Mouse (Mus musculus): ENCODE data around the gene Rai1. TPM values are rescaled to one million over a fixed set of nuclear protein-coding genes. Genes with fewer than 3 reads are reported as not detected.
A peak's percentile ranks its signal among the peaks of the same experiment; 100 is the strongest.

The Rai1 gene
- polyA plus RNA-seq, 1 experiment from 2014 or later = 22.9 TPM

GRCm38 (mm10) chr11:60090696-60091421, 14.0 kb upstream of the Rai1 start:
- Histone ChIP-seq H3K4me1 (replicated peaks; ENCODE audit: control insufficient read depth, insufficient read depth, low read length) (peaks cover 20% of the 10 kb centered on the region), H3K36me3 (ENCODE audit: control insufficient read depth, insufficient read depth, low read length) (no peaks in the 10 kb centered on the region), H3K27me3 (ENCODE audit: control insufficient read depth, insufficient read depth, low read depth, low read length) (no peaks in the 10 kb centered on the region), H3K27ac (ENCODE audit: low read length) (no peak overlapping the region), H3K4me3 (ENCODE audit: low read length) (no peak overlapping the region), H3K9me3 (ENCODE audit: control insufficient read depth, low read length) (no peaks in the 10 kb centered on the region), H3K4me2 (ENCODE audit: low read depth, low read length) (no peak overlapping the region), H3K9ac (ENCODE audit: low read length) (0 out of 2 replicates have a peak overlapping the region, but pooled peaks have one; percentile 14)
- ATAC-seq (ENCODE audit: low read depth) = no peak
- WGBS = 39% methylated on average over 5 of the region's 5 CpGs

GRCm38 (mm10) chr11:60091422-60091761, 13.4 kb upstream of the Rai1 start:
- 0 out of 2 replicates have a peak overlapping the region, but pooled peaks have one; percentile 14 for H3K9ac ChIP-seq (ENCODE audit: low read length)
- no peak overlapping the region for H3K4me2 ChIP-seq (ENCODE audit: low read depth, low read length)
- H3K9me3 ChIP-seq (ENCODE audit: control insufficient read depth, low read length) = no peaks in the 10 kb centered on the region
- no peak for ATAC-seq (ENCODE audit: low read depth)
- H3K27ac ChIP-seq (ENCODE audit: low read length) = no peak overlapping the region
- H3K36me3 ChIP-seq (ENCODE audit: control insufficient read depth, insufficient read depth, low read length) = no peaks in the 10 kb centered on the region
- H3K27me3 ChIP-seq (ENCODE audit: control insufficient read depth, insufficient read depth, low read depth, low read length) = no peaks in the 10 kb centered on the region
- WGBS = 52% methylated on average over 7 of the region's 7 CpGs
- peaks cover 20% of the 10 kb centered on the region for H3K4me1 ChIP-seq (replicated peaks; ENCODE audit: control insufficient read depth, insufficient read depth, low read length)
- H3K4me3 ChIP-seq (ENCODE audit: low read length) = no peak overlapping the region

GRCm38 (mm10) chr11:60093227-60093626, 11.6 kb upstream of the Rai1 start:
- ATAC-seq (ENCODE audit: low read depth) = no peak
- no peak overlapping the region for H3K4me3 ChIP-seq (ENCODE audit: low read length)
- no peak overlapping the region for H3K4me2 ChIP-seq (ENCODE audit: low read depth, low read length)
- H3K4me1 ChIP-seq (replicated peaks; ENCODE audit: control insufficient read depth, insufficient read depth, low read length) = peaks cover 20% of the 10 kb centered on the region
- no peaks in the 10 kb centered on the region for H3K36me3 ChIP-seq (ENCODE audit: control insufficient read depth, insufficient read depth, low read length)
- no peaks in the 10 kb centered on the region for H3K27me3 ChIP-seq (ENCODE audit: control insufficient read depth, insufficient read depth, low read depth, low read length)
- 0 out of 2 replicates have a peak overlapping the region, but pooled peaks have one; percentile 15 for H3K9ac ChIP-seq (ENCODE audit: low read length)
- H3K27ac ChIP-seq (ENCODE audit: low read length) = no peak overlapping the region
- no peaks in the 10 kb centered on the region for H3K9me3 ChIP-seq (ENCODE audit: control insufficient read depth, low read length)

GRCm38 (mm10) chr11:60093984-60094587, 10.7 kb upstream of the Rai1 start:
- Histone ChIP-seq H3K9me3 (ENCODE audit: control insufficient read depth, low read length) (no peaks in the 10 kb centered on the region), H3K4me1 (replicated peaks; ENCODE audit: control insufficient read depth, insufficient read depth, low read length) (peaks cover 20% of the 10 kb centered on the region), H3K4me2 (ENCODE audit: low read depth, low read length) (no peak overlapping the region), H3K9ac (ENCODE audit: low read length) (no peak overlapping the region), H3K4me3 (ENCODE audit: low read length) (no peak overlapping the region), H3K27ac (ENCODE audit: low read length) (no peak overlapping the region), H3K36me3 (ENCODE audit: control insufficient read depth, insufficient read depth, low read length) (no peaks in the 10 kb centered on the region), H3K27me3 (ENCODE audit: control insufficient read depth, insufficient read depth, low read depth, low read length) (no peaks in the 10 kb centered on the region)
- ATAC-seq (ENCODE audit: low read depth) = no peak
- 64% methylated on average over 7 of the region's 7 CpGs for WGBS

- Histone ChIP-seq H3K27me3 (ENCODE audit: control insufficient read depth, insufficient read depth, low read depth, low read length) (no peaks in the 10 kb centered on the region), H3K4me1 (replicated peaks; ENCODE audit: control insufficient read depth, insufficient read depth, low read length) (peaks cover 20% of the 10 kb centered on the region), H3K9ac (ENCODE audit: low read length) (no peak overlapping the region), H3K4me3 (ENCODE audit: low read length) (no peak overlapping the region), H3K27ac (ENCODE audit: low read length) (no peak overlapping the region), H3K36me3 (ENCODE audit: control insufficient read depth, insufficient read depth, low read length) (no peaks in the 10 kb centered on the region), H3K4me2 (ENCODE audit: low read depth, low read length) (no peak overlapping the region), H3K9me3 (ENCODE audit: control insufficient read depth, low read length) (no peaks in the 10 kb centered on the region)
- peak; percentile 68 for ATAC-seq (ENCODE audit: low read depth)
- WGBS = 30% methylated on average over 9 of the region's 9 CpGs
Observed at GRCm38 (mm10) chr11:60094909-60095810, 9.7 kb upstream of the Rai1 start.

GRCm38 (mm10) chr11:60099555-60100186, 5.1 kb upstream of the Rai1 start:
- no peak overlapping the region for H3K4me2 ChIP-seq (ENCODE audit: low read depth, low read length)
- no peaks in the 10 kb centered on the region for H3K27me3 ChIP-seq (ENCODE audit: control insufficient read depth, insufficient read depth, low read depth, low read length)
- H3K9ac ChIP-seq (ENCODE audit: low read length) = no peak overlapping the region
- WGBS = 47% methylated on average over 8 of the region's 8 CpGs
- H3K36me3 ChIP-seq (ENCODE audit: control insufficient read depth, insufficient read depth, low read length) = no peaks in the 10 kb centered on the region
- no peaks in the 10 kb centered on the region for H3K9me3 ChIP-seq (ENCODE audit: control insufficient read depth, low read length)
- peak overlapping the region; percentile 16; the same call in 1 of the 2 replicates for H3K27ac ChIP-seq (ENCODE audit: low read length)
- peaks cover 22% of the 10 kb centered on the region for H3K4me1 ChIP-seq (replicated peaks; ENCODE audit: control insufficient read depth, insufficient read depth, low read length)
- no peak for ATAC-seq (ENCODE audit: low read depth)
- no peak overlapping the region for H3K4me3 ChIP-seq (ENCODE audit: low read length)

GRCm38 (mm10) chr11:60100827-60101555, 3.8 kb upstream of the Rai1 start:
- ATAC-seq (ENCODE audit: low read depth) = no peak
- WGBS = 59% methylated on average over 4 of the region's 4 CpGs
- H3K9ac ChIP-seq (ENCODE audit: low read length) = no peak overlapping the region

GRCm38 (mm10) chr11:60101986-60102385, 2.8 kb upstream of the Rai1 start:
- 83% methylated on average over 4 of the region's 4 CpGs for WGBS
- no peaks in the 10 kb centered on the region for H3K36me3 ChIP-seq (ENCODE audit: control insufficient read depth, insufficient read depth, low read length)
- no peak overlapping the region for H3K4me2 ChIP-seq (ENCODE audit: low read depth, low read length)

More at GRCm38 (mm10) chr11:60100827-60101555, 3.8 kb upstream of the Rai1 start:
- Histone ChIP-seq H3K4me2 (ENCODE audit: low read depth, low read length) (no peak overlapping the region), H3K27me3 (ENCODE audit: control insufficient read depth, insufficient read depth, low read depth, low read length) (no peaks in the 10 kb centered on the region), H3K36me3 (ENCODE audit: control insufficient read depth, insufficient read depth, low read length) (no peaks in the 10 kb centered on the region), H3K4me1 (replicated peaks; ENCODE audit: control insufficient read depth, insufficient read depth, low read length) (peaks cover 16% of the 10 kb centered on the region), H3K4me3 (ENCODE audit: low read length) (no peak overlapping the region), H3K9me3 (ENCODE audit: control insufficient read depth, low read length) (no peaks in the 10 kb centered on the region), H3K27ac (ENCODE audit: low read length) (peak overlapping the region; percentile 63)

More at GRCm38 (mm10) chr11:60101986-60102385, 2.8 kb upstream of the Rai1 start:
- ATAC-seq (ENCODE audit: low read depth) = no peak
- Histone ChIP-seq H3K9me3 (ENCODE audit: control insufficient read depth, low read length) (no peaks in the 10 kb centered on the region), H3K27ac (ENCODE audit: low read length) (no peak overlapping the region), H3K4me1 (replicated peaks; ENCODE audit: control insufficient read depth, insufficient read depth, low read length) (peaks cover 19% of the 10 kb centered on the region), H3K9ac (ENCODE audit: low read length) (no peak overlapping the region), H3K27me3 (ENCODE audit: control insufficient read depth, insufficient read depth, low read depth, low read length) (no peaks in the 10 kb centered on the region), H3K4me3 (ENCODE audit: low read length) (no peak overlapping the region)
